Mouse (Mus musculus) CH12.LX (cell line): ENCODE measurements at regions not wholly inside any gene's neighbourhood (a gene's known extent, or its start where the extent isn't known, plus 50 kb on each side); places are given as distances from the start of the nearest gene placed in this dataset.

Source experiments
- DNase-seq: peaks from one replicate; pipeline ENCODE4 v3.0.0-alpha.2; 2013; ENCODE audit errors: extremely low read depth
- H3K27ac ChIP-seq: 2 replicates; pipeline ENCODE4 v1.5.1; 2012; ENCODE audit warnings: low read depth, mild to moderate bottlenecking, control low read depth, moderate library complexity; ENCODE audit not compliant: insufficient read depth
- H3K27me3 ChIP-seq: replicated peaks from 2 replicates; pipeline ENCODE3; 2012; ENCODE audit warnings: inconsistent platforms
- H3K36me3 ChIP-seq, 2 experiments: replicated peaks in 1 of 2; 2 replicates each; pipeline versions ENCODE3 to v1.6.1; 2012; ENCODE audit warnings: inconsistent platforms in 1 of 2, low read length in 1 of 2, mild to moderate bottlenecking in 1 of 2, mixed read lengths in 1 of 2, moderate library complexity in 1 of 2; ENCODE audit not compliant: control insufficient read depth in 1 of 2, insufficient read depth in 1 of 2
- H3K4me1 ChIP-seq, 2 experiments: 2 replicates each; pipeline ENCODE4 v1.6.1; 2012; ENCODE audit warnings: inconsistent platforms in 1 of 2, moderate library complexity in 1 of 2; ENCODE audit not compliant: insufficient read depth in 2 of 2, control insufficient read depth in 1 of 2
- H3K4me2 ChIP-seq: 2 replicates; pipeline ENCODE4 v1.6.1; 2012; ENCODE audit warnings: low read depth, mild to moderate bottlenecking, control low read depth; ENCODE audit not compliant: poor library complexity, insufficient read depth, severe bottlenecking
- H3K4me3 ChIP-seq, 3 experiments: fragments of 150-350 bp in 1 of 3; sonication (generic) in 1 of 3; replicated peaks in 1 of 3; 2 replicates each; pipeline versions ENCODE3 to v1.5.1; 2011 to 2012; ENCODE audit warnings: low read depth in 2 of 3, low read length in 2 of 3, mild to moderate bottlenecking in 2 of 3, moderate library complexity in 2 of 3, control low read depth in 1 of 3, improper control_type of control experiment in 1 of 3, inconsistent platforms in 1 of 3, mixed read lengths in 1 of 3; ENCODE audit not compliant: poor library complexity in 1 of 3
- H3K79me2 ChIP-seq: replicated peaks from 2 replicates; pipeline ENCODE4 v1.6.1; 2012; ENCODE audit warnings: mild to moderate bottlenecking, moderate library complexity; ENCODE audit not compliant: control insufficient read depth, poor library complexity, insufficient read depth, severe bottlenecking; ENCODE audit errors: extremely low read depth
- H3K9ac ChIP-seq: 2 replicates; pipeline ENCODE4 v1.6.1; 2012; ENCODE audit warnings: low read depth, mild to moderate bottlenecking, control low read depth, moderate library complexity; ENCODE audit not compliant: insufficient read depth
- H3K9me3 ChIP-seq: replicated peaks from 2 replicates; pipeline ENCODE3; 2012; ENCODE audit warnings: low read length, inconsistent platforms, mixed read lengths
- CHD2 ChIP-seq: IDR thresholded peaks from 2 replicates; pipeline ENCODE4 v1.6.1; 2011; ENCODE audit warnings: low read length, improper control_type of control experiment
- CTCF ChIP-seq, 2 experiments: IDR thresholded peaks in 1 of 2; conservative IDR thresholded peaks in 1 of 2; 2 replicates each; pipeline ENCODE4 v1.5.1; 2011 to 2012; ENCODE audit warnings: low read depth in 2 of 2, low read length in 2 of 2, improper control_type of control experiment in 1 of 2, inconsistent platforms in 1 of 2, mild to moderate bottlenecking in 1 of 2, moderate library complexity in 1 of 2
- E2F4 ChIP-seq: IDR thresholded peaks from 2 replicates; pipeline ENCODE4 v1.6.1; 2011; ENCODE audit warnings: low read depth, low read length, improper control_type of control experiment; ENCODE audit not compliant: insufficient replicate concordance
- ELF1 ChIP-seq: IDR thresholded peaks from 2 replicates; pipeline ENCODE4 v1.6.1; 2014; ENCODE audit warnings: low read depth, mild to moderate bottlenecking, inconsistent platforms, low read length, improper control_type of control experiment
- EP300 ChIP-seq: IDR thresholded peaks from 2 replicates; pipeline ENCODE4 v1.6.1; 2011; ENCODE audit warnings: low read length, improper control_type of control experiment
- ETS1 ChIP-seq: conservative IDR thresholded peaks from 2 replicates; pipeline ENCODE4 v1.6.1; 2012; ENCODE audit warnings: low read depth, mild to moderate bottlenecking, inconsistent platforms, low read length, improper control_type of control experiment, moderate library complexity
- HCFC1 ChIP-seq: IDR thresholded peaks from 2 replicates; pipeline ENCODE4 v1.6.1; 2012; ENCODE audit warnings: low read depth, mild to moderate bottlenecking, inconsistent platforms, low read length, improper control_type of control experiment
- IRF4 ChIP-seq: IDR thresholded peaks from 2 replicates; pipeline ENCODE4 v1.6.1; 2014; ENCODE audit warnings: low read depth, mild to moderate bottlenecking, inconsistent platforms, low read length, improper control_type of control experiment
- JUND ChIP-seq: conservative IDR thresholded peaks from 2 replicates; pipeline ENCODE4 v1.6.1; 2011; ENCODE audit warnings: low read depth, low read length, improper control_type of control experiment
- KAT2A ChIP-seq: IDR thresholded peaks from 2 replicates; pipeline ENCODE4 v1.6.1; 2012; ENCODE audit warnings: low read length, improper control_type of control experiment, inconsistent platforms; ENCODE audit not compliant: insufficient replicate concordance
- MAZ ChIP-seq: IDR thresholded peaks from 2 replicates; pipeline ENCODE4 v1.6.1; 2012; ENCODE audit warnings: low read depth, mild to moderate bottlenecking, inconsistent platforms, low read length, improper control_type of control experiment, moderate library complexity
- MEF2A ChIP-seq: IDR thresholded peaks from 2 replicates; pipeline ENCODE4 v1.6.1; 2014; ENCODE audit warnings: low read depth, mild to moderate bottlenecking, inconsistent platforms, low read length, improper control_type of control experiment, borderline replicate concordance
- MXI1 ChIP-seq: IDR thresholded peaks from 2 replicates; pipeline ENCODE4 v1.6.1; 2011; ENCODE audit warnings: mild to moderate bottlenecking, low read depth, low read length, improper control_type of control experiment
- PAX5 ChIP-seq: IDR thresholded peaks from 2 replicates; pipeline ENCODE4 v1.6.1; 2012; ENCODE audit warnings: low read length, inconsistent platforms, mixed read lengths
- POLR2A ChIP-seq: IDR thresholded peaks from 2 replicates; pipeline ENCODE4 v1.6.1; 2011; ENCODE audit warnings: low read depth, mild to moderate bottlenecking, improper control_type of control experiment, low read length
- SIN3A ChIP-seq: IDR thresholded peaks from 2 replicates; pipeline ENCODE4 v1.6.1; 2012; ENCODE audit warnings: low read length, improper control_type of control experiment, inconsistent platforms
- SMC3 ChIP-seq: IDR thresholded peaks from 2 replicates; pipeline ENCODE4 v1.6.1; 2011; ENCODE audit warnings: low read depth, low read length, improper control_type of control experiment
- TBP ChIP-seq: conservative IDR thresholded peaks from 2 replicates; pipeline ENCODE4 v1.6.1; 2011; ENCODE audit warnings: low read depth, low read length, improper control_type of control experiment
- UBTF ChIP-seq: IDR thresholded peaks from 2 replicates; pipeline ENCODE4 v1.6.1; 2012; ENCODE audit warnings: low read depth, mild to moderate bottlenecking, inconsistent platforms, low read length, improper control_type of control experiment, moderate library complexity
- USF2 ChIP-seq: conservative IDR thresholded peaks from 2 replicates; pipeline ENCODE4 v1.6.1; 2011; ENCODE audit warnings: low read depth, low read length, improper control_type of control experiment
- ZC3H11A ChIP-seq: IDR thresholded peaks from 2 replicates; pipeline ENCODE4 v1.6.1; 2012; ENCODE audit warnings: low read depth, mild to moderate bottlenecking, inconsistent platforms, low read length, improper control_type of control experiment
- ZKSCAN1 ChIP-seq: IDR thresholded peaks from 2 replicates; pipeline ENCODE4 v1.6.1; 2012; ENCODE audit warnings: low read depth, inconsistent platforms, low read length, improper control_type of control experiment, borderline replicate concordance
- dilution Hi-C: fragments of 300-500 bp; cut with MboI; formaldehyde crosslinking; loops from 2 replicates; pipeline ENCODE4 v1.14.3; 2020; ENCODE audit warnings: low sequenced_read_pairs; ENCODE audit not compliant: extremely low pct_unique_long_range_greater_than_20kb, extremely low pct_ligation_motif_present
- in situ Hi-C: fragments of 300-500 bp; cut with MboI; formaldehyde crosslinking; loops from 3 replicates; pipeline ENCODE4 v1.14.3; 2019; ENCODE audit warnings: low sequenced_read_pairs, low pct_ligation_motif_present, low pct_unique_long_range_greater_than_20kb, mixed read lengths

- H3K79me2 ChIP-seq = no peaks in the 10 kb centered on the region
- TF ChIP-seq ELF1 (no peak), HCFC1 (no peak), USF2 (no peak), SMC3 (no peak), IRF4 (no peak), CHD2 (no peak), MAZ (no peak), ZC3H11A (no peak)
- dilution Hi-C loops (no loop called here), in situ Hi-C loops (no loop called here)
- no peaks in the 10 kb centered on the region for H3K4me1 ChIP-seq
- H3K9ac ChIP-seq = no peak overlapping the region
- peaks cover 14% of the 10 kb centered on the region for H3K9me3 ChIP-seq
- H3K36me3 ChIP-seq = no peaks in the 10 kb centered on the region
- no peak for DNase-seq
- no peak overlapping the region for H3K27ac ChIP-seq
- H3K4me2 ChIP-seq = no peak overlapping the region
- H3K27me3 ChIP-seq = peaks cover 3% of the 10 kb centered on the region
- H3K4me3 ChIP-seq = no peak overlapping the region
Measured at GRCm38 (mm10) chr7:123857539-123857938, 125.1 kb upstream of the Hs3st4 start.

GRCm38 (mm10) chr7:123861706-123862105 lies 121.0 kb upstream of the Hs3st4 start:
- Histone ChIP-seq H3K9ac (no peak overlapping the region), H3K4me1 (no peaks in the 10 kb centered on the region), H3K4me3 (no peak overlapping the region), H3K27ac (no peak overlapping the region), H3K79me2 (no peaks in the 10 kb centered on the region), H3K27me3 (peaks cover 7% of the 10 kb centered on the region), H3K9me3 (peaks cover 12% of the 10 kb centered on the region), H3K4me2 (no peak overlapping the region), H3K36me3 (no peaks in the 10 kb centered on the region)
- DNase-seq = no peak
- dilution Hi-C loops = no loop called here
- TF ChIP-seq TBP (no peak), USF2 (no peak), MEF2A (no peak), UBTF (no peak), KAT2A (no peak), CTCF (conservative IDR thresholded peaks at IDR 0.05 in 1 of 2, IDR thresholded peaks at IDR 0.05 in 1 of 2; ENCODE audit: low read depth in 2 of 2, low read length in 2 of 2) (no peak), MAZ (no peak), SMC3 (no peak), CHD2 (no peak), SIN3A (no peak), ETS1 (no peak), EP300 (no peak), ZKSCAN1 (no peak), E2F4 (no peak), JUND (no peak), PAX5 (no peak), POLR2A (no peak), MXI1 (no peak)
- in situ Hi-C loops = no loop called here
